Mouse (Mus musculus) kidney, adult 11 months (tissue): ENCODE data around the gene Dixdc1.
A peak's percentile ranks its signal among the peaks of the same experiment; 100 is the strongest.

Experiments
- DNase-seq: peaks from one replicate; pipeline ENCODE4 v3.0.0; 2022

Gene Dixdc1

GRCm38 (mm10) chr9:50698418-50699409 lies 40.6 kb downstream of the Dixdc1 start:
- peak; percentile 21 for DNase-seq

GRCm38 (mm10) chr9:50697706-50698041 lies 41.6 kb downstream of the Dixdc1 start:
- DNase-seq, result peak; percentile 77

- no peak for DNase-seq
These were observed 42.2 kb downstream of the Dixdc1 start for GRCm38 (mm10) chr9:50696851-50697705.

GRCm38 (mm10) chr9:50695153-50695552 lies 44.2 kb downstream of the Dixdc1 start:
- DNase-seq, result no peak

- peak; percentile 85 for DNase-seq
These were observed 45.7 kb downstream of the Dixdc1 start for GRCm38 (mm10) chr9:50693631-50694030.

- DNase-seq, result peak; percentile 44
These were observed 46.4 kb downstream of the Dixdc1 start for GRCm38 (mm10) chr9:50692626-50693580.

- DNase-seq, result no peak
These were observed 52.3 kb downstream of the Dixdc1 start for GRCm38 (mm10) chr9:50686866-50687652.

- DNase-seq, result no peak
These were observed 57.6 kb downstream of the Dixdc1 start for GRCm38 (mm10) chr9:50681727-50682126.

GRCm38 (mm10) chr9:50679406-50679805 lies 59.9 kb downstream of the Dixdc1 start:
- no peak for DNase-seq

GRCm38 (mm10) chr9:50674771-50675170 lies 64.5 kb downstream of the Dixdc1 start:
- no peak for DNase-seq

GRCm38 (mm10) chr9:50670690-50671089 lies 68.6 kb downstream of the Dixdc1 start:
- DNase-seq, result peak; percentile 54

- no peak for DNase-seq
These were observed 71.5 kb downstream of the Dixdc1 start for GRCm38 (mm10) chr9:50667579-50668498.

- DNase-seq, result no peak
These were observed 72.9 kb downstream of the Dixdc1 start for GRCm38 (mm10) chr9:50666442-50666841.

GRCm38 (mm10) chr9:50664826-50665225 lies 74.5 kb downstream of the Dixdc1 start:
- no peak for DNase-seq

GRCm38 (mm10) chr9:50660431-50660830 lies 78.9 kb downstream of the Dixdc1 start:
- peak; percentile 66 for DNase-seq

GRCm38 (mm10) chr9:50659392-50660217 lies 79.7 kb downstream of the Dixdc1 start, which contains the start of gene Dlat:
Dlat (minus strand) TSS chr9:50659780.
- DNase-seq, result peak; percentile 89

GRCm38 (mm10) chr9:50658941-50659388 lies 80.4 kb downstream of the Dixdc1 start:
- no peak for DNase-seq

GRCm38 (mm10) chr9:50658391-50658790 lies 80.9 kb downstream of the Dixdc1 start:
- DNase-seq, result no peak

GRCm38 (mm10) chr9:50650503-50650902 lies 88.8 kb downstream of the Dixdc1 start:
- no peak for DNase-seq
